Mouse (Mus musculus): ENCODE measurements around the gene Egfr. TPM values are rescaled to one million over a fixed set of nuclear protein-coding genes. Genes with fewer than 3 reads are reported as not detected.
A peak's percentile ranks its signal among the peaks of the same experiment; 100 is the strongest.

The Egfr gene
- polyA plus RNA-seq, 1 experiment: 4.8 TPM

DNA sequence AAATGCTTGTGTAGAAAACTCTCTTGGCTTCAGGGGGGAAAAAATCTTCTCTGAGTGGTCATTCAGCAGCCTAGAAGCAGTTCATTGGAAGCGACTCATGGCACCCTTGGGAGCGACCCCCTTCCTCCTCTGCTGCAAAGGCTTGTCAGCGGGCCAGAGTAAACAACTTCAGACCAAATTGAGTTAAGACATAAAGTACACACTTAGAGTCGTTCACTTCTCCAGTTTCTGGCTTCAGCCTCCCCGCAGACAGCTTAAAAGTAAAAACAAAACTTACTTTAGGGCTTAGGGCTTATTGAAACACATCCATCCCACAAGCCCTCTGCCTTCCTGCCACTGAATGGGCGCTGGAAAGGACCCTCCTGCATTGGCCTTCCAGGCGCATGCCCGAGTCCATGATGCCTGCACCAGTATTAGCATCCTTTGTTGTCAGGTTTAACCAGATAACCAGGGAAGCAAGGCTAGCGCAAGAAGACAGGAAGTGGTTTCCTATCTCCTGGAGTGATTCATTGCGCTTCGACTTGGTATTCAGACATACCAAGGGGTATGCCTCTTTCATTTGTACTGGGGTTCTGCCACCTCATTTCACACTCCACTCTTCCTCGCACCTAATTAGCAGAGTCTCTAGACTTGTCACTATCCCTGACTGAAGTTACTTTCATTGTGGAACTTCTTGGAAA is 92.0 kb downstream of the Egfr start:
- no peak for DNase-seq
- H3K4me1 ChIP-seq (ENCODE audit: control insufficient read depth, insufficient read depth, low read length): no peaks in the 10 kb centered on the region
- H3K4me3 ChIP-seq (replicated peaks; ENCODE audit: insufficient read depth, low read depth, low read length): no peak overlapping the region
- H3K27me3 ChIP-seq (ENCODE audit: control insufficient read depth, insufficient read depth, low read length): no peaks in the 10 kb centered on the region
- TF ChIP-seq POLR2A (IDR thresholded peaks at IDR 0.05; ENCODE audit: borderline replicate concordance, insufficient read depth, low read length) (no peak), CTCF (IDR thresholded peaks at IDR 0.05; ENCODE audit: borderline replicate concordance, insufficient read depth, low read depth, low read length) (no peak)
- no peak overlapping the region for H3K27ac ChIP-seq (ENCODE audit: insufficient read depth, low read length)
- WGBS: 71% methylated on average over 12 of the region's 12 CpGs

DNA sequence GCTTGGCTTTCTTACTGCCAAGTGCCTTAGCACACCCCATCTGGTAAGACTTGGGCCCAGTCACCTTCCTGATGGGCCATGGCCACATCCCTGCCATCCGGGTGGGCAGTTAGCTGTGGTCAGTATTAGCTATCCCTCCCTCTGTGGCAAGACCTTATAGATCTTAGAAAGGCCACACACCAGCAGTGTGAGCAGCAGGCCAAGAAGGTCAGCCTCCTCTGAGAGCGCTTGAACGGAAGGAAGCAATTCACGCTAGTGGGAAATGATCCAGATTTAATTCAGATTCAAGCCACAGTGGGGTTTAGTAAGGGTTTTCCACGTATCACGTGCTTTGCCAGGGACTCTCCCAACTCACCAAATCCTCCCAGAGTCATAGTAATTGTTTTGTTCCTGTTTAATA is 96.9 kb downstream of the Egfr start:
- Histone ChIP-seq H3K27me3 (ENCODE audit: control insufficient read depth, insufficient read depth, low read length) (no peaks in the 10 kb centered on the region), H3K4me1 (ENCODE audit: control insufficient read depth, insufficient read depth, low read length) (no peaks in the 10 kb centered on the region), H3K27ac (ENCODE audit: insufficient read depth, low read length) (no peak overlapping the region), H3K4me3 (replicated peaks; ENCODE audit: insufficient read depth, low read depth, low read length) (no peak overlapping the region)
- DNase-seq: peak in 1 of 2 experiments; percentile 3
- 20% methylated on average over 6 of the region's 6 CpGs for WGBS
- no peak for TF ChIP-seq POLR2A (IDR thresholded peaks at IDR 0.05; ENCODE audit: borderline replicate concordance, insufficient read depth, low read length)
- no peak for TF ChIP-seq CTCF (IDR thresholded peaks at IDR 0.05; ENCODE audit: borderline replicate concordance, insufficient read depth, low read depth, low read length)

DNA sequence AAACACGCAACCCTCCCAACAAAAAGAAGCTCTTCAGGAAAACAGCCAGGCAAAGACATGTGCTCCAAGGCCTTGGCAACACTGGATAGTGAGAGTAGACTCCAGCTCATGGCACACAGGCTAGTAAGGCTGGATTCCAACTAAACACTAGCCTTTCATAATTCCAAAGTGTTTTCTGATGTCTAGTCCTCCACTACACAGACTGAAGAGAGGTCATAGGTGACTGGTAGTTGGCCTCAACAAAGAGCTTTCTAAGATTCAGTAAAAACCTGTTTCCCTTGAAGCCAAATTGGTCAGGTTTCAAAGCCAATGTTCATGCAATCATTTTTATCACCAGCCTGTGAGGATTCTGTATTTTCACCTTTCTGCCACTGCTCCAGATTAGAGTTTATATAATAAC is 99.4 kb downstream of the Egfr start:
- WGBS: 76% methylated on average over 1 of the region's 1 CpGs
- no peaks in the 10 kb centered on the region for H3K27me3 ChIP-seq (ENCODE audit: control insufficient read depth, insufficient read depth, low read length)
- no peak overlapping the region for H3K4me3 ChIP-seq (replicated peaks; ENCODE audit: insufficient read depth, low read depth, low read length)
- H3K27ac ChIP-seq (ENCODE audit: insufficient read depth, low read length): no peak overlapping the region
- TF ChIP-seq CTCF (IDR thresholded peaks at IDR 0.05; ENCODE audit: borderline replicate concordance, insufficient read depth, low read depth, low read length): no peak
- TF ChIP-seq POLR2A (IDR thresholded peaks at IDR 0.05; ENCODE audit: borderline replicate concordance, insufficient read depth, low read length): no peak
- H3K4me1 ChIP-seq (ENCODE audit: control insufficient read depth, insufficient read depth, low read length): no peaks in the 10 kb centered on the region
- DNase-seq: no peak

DNA sequence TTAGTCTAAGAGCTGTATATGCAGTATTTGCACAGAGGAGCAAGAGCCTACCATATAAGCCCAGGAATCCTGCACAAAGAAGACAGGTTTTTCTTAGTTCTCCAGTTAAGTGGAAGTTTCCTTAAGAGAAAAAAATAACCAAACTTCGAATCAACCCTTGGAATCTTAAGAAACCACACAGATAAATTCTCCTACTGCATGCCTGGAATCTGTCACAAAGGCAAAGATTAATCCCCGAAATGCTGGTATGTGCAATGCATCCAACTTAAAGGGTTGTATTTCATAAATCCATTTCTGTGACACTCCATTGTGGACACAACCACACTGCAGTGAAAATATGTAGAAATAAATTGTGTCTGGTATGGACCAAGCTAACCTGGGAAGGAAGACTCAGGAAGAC is 102.1 kb downstream of the Egfr start:
- WGBS: 83% methylated on average over 2 of the region's 2 CpGs
- no peak for DNase-seq
- H3K4me1 ChIP-seq (ENCODE audit: control insufficient read depth, insufficient read depth, low read length): no peaks in the 10 kb centered on the region
- H3K27me3 ChIP-seq (ENCODE audit: control insufficient read depth, insufficient read depth, low read length): no peaks in the 10 kb centered on the region
- H3K4me3 ChIP-seq (replicated peaks; ENCODE audit: insufficient read depth, low read depth, low read length): no peak overlapping the region
- TF ChIP-seq POLR2A (IDR thresholded peaks at IDR 0.05; ENCODE audit: borderline replicate concordance, insufficient read depth, low read length) (no peak), CTCF (IDR thresholded peaks at IDR 0.05; ENCODE audit: borderline replicate concordance, insufficient read depth, low read depth, low read length) (no peak)
- no peak overlapping the region for H3K27ac ChIP-seq (ENCODE audit: insufficient read depth, low read length)

DNA sequence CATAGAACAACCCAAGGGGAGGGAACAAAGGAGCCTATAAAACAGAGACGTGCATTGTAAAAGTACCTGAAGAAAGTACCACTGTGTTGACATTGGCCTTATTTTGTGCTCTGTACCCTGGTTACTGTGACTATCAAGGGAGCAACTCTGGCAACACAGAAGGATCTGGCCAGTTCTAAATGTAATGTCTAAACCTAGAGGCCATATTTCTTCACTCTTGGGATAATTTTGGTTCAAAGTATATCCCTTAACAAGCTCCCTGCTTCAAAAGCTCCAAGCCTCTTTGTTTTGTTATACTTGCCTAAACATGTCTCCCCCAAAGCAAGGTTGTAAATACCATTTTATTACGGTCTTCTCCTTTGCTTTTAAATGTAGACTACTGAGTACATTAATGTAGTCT is 105.3 kb downstream of the Egfr start:
- no peak overlapping the region for H3K4me3 ChIP-seq (replicated peaks; ENCODE audit: insufficient read depth, low read depth, low read length)
- no peaks in the 10 kb centered on the region for H3K4me1 ChIP-seq (ENCODE audit: control insufficient read depth, insufficient read depth, low read length)
- no peak overlapping the region for H3K27ac ChIP-seq (ENCODE audit: insufficient read depth, low read length)
- WGBS: 97% methylated on average over 2 of the region's 2 CpGs
- no peak for DNase-seq
- H3K27me3 ChIP-seq (ENCODE audit: control insufficient read depth, insufficient read depth, low read length): no peaks in the 10 kb centered on the region
- TF ChIP-seq CTCF (IDR thresholded peaks at IDR 0.05; ENCODE audit: borderline replicate concordance, insufficient read depth, low read depth, low read length): no peak
- no peak for TF ChIP-seq POLR2A (IDR thresholded peaks at IDR 0.05; ENCODE audit: borderline replicate concordance, insufficient read depth, low read length)

DNA sequence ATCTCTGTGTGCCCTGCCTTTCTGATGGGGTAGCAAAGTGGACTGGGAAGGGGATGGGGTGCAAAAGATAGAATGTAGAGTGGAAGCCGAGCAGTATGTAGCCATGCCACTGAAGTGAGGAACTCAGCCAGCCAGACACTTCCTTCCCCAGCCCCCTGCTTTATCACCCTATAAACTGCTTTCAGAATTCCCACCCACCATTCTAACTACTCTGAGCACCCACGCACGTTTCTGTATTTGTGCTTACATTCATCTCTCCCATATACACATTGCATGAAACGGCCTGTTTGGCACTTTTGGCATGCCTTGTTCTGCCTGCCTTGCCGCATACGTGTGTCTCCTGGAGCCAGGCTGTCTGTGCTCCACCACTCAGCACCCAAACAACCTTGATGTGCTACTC is 109.0 kb downstream of the Egfr start:
- H3K27ac ChIP-seq (ENCODE audit: insufficient read depth, low read length): no peak overlapping the region
- H3K4me1 ChIP-seq (ENCODE audit: control insufficient read depth, insufficient read depth, low read length): no peaks in the 10 kb centered on the region
- H3K27me3 ChIP-seq (ENCODE audit: control insufficient read depth, insufficient read depth, low read length): no peaks in the 10 kb centered on the region
- DNase-seq: no peak
- no peak overlapping the region for H3K4me3 ChIP-seq (replicated peaks; ENCODE audit: insufficient read depth, low read depth, low read length)
- no peak for TF ChIP-seq CTCF (IDR thresholded peaks at IDR 0.05; ENCODE audit: borderline replicate concordance, insufficient read depth, low read depth, low read length)
- no peak for TF ChIP-seq POLR2A (IDR thresholded peaks at IDR 0.05; ENCODE audit: borderline replicate concordance, insufficient read depth, low read length)
- WGBS: 86% methylated on average over 6 of the region's 6 CpGs

DNA sequence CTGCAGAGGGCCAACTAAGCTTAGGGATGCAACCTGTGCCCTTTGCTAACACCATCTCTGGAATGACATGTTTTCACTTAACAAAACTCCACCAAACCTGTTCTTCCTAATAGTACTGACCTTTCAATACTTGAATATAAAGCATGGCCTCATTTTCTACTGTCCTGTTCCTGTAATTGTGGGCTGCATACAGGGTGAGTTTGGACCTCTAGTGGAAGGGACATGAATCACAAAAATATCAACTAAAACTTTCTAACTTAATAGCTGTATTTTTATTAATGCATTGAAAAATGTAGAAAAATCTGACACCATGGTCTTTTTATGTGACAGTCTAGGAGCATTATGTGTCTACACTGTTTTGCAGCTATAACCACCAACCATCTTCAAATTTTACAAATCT is 111.5 kb downstream of the Egfr start:
- Histone ChIP-seq H3K27me3 (ENCODE audit: control insufficient read depth, insufficient read depth, low read length) (no peaks in the 10 kb centered on the region), H3K4me1 (ENCODE audit: control insufficient read depth, insufficient read depth, low read length) (no peaks in the 10 kb centered on the region), H3K4me3 (replicated peaks; ENCODE audit: insufficient read depth, low read depth, low read length) (no peak overlapping the region), H3K27ac (ENCODE audit: insufficient read depth, low read length) (no peak overlapping the region)
- TF ChIP-seq CTCF (IDR thresholded peaks at IDR 0.05; ENCODE audit: borderline replicate concordance, insufficient read depth, low read depth, low read length): no peak
- no peak for TF ChIP-seq POLR2A (IDR thresholded peaks at IDR 0.05; ENCODE audit: borderline replicate concordance, insufficient read depth, low read length)
- no peak for DNase-seq

DNA sequence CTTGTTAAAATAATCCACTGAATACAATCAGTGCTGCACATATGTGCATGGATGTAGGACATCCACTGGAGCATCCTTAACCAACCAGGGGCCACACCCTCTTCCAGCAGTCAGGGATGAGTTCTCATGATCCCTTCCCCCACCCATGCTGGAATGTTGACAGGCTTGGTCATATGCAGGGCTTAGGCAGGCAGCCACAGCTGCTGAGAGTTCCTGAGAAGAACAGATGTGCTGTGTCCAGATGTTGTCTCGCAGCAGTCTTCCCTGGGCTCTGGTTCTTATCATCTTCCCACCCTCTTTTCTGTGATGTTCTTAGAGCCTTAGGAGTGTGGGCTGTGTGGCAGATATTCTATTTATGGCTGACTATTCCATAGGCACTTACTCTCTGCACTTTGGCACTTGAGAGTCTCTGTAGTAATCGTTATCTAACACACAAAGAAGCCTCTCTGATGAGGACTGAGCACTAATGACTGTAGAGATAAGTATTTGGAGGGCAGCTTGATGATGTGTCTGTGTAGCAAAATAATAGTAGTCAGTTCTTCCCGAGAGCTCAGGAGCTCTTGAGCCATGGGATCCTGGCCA is 113.1 kb downstream of the Egfr start:
- H3K27ac ChIP-seq (ENCODE audit: insufficient read depth, low read length): no peak overlapping the region
- no peak overlapping the region for H3K4me3 ChIP-seq (replicated peaks; ENCODE audit: insufficient read depth, low read depth, low read length)
- H3K4me1 ChIP-seq (ENCODE audit: control insufficient read depth, insufficient read depth, low read length): no peaks in the 10 kb centered on the region
- TF ChIP-seq CTCF (IDR thresholded peaks at IDR 0.05; ENCODE audit: borderline replicate concordance, insufficient read depth, low read depth, low read length) (no peak), POLR2A (IDR thresholded peaks at IDR 0.05; ENCODE audit: borderline replicate concordance, insufficient read depth, low read length) (no peak)
- 57% methylated on average over 3 of the region's 3 CpGs for WGBS
- no peak for DNase-seq
- H3K27me3 ChIP-seq (ENCODE audit: control insufficient read depth, insufficient read depth, low read length): no peaks in the 10 kb centered on the region

All from cerebellum, adult 2 months (tissue).